9 mouse cellular contexts compared by ENCODE assay signal in genomic region chr6:48958053-48958452, GRCm38 (mm10). TPM values are rescaled to one million over a fixed set of nuclear protein-coding genes. Genes with fewer than 3 reads are reported as not detected.
DNase-seq lines count a peak whose midpoint lies in the region; ATAC-seq and TF ChIP-seq lines count a peak whose summit lies in the region.
"Had no signal": no experiment of that assay in that cellular context is flagged by ENCODE, and none has a peak within 500 bp of the region (broad histone marks: within the 10 kb centered on the region; RNA-seq: fewer than 3 reads in every experiment).

No protein-coding gene starts in this region.

- no peaks in the 10 kb centered on the region for H3K4me1 ChIP-seq in heart, postnatal 0 days (ENCODE audit: control insufficient read depth, insufficient read depth)
- H3K4me1 ChIP-seq in heart, embryonic 11.5 days (ENCODE audit: control insufficient read depth, insufficient read depth, low read length): no peaks in the 10 kb centered on the region
- H3K4me1 ChIP-seq in midbrain, postnatal 0 days (ENCODE audit: insufficient read depth, low read length): no peaks in the 10 kb centered on the region
- H3K4me1 ChIP-seq in midbrain, embryonic 11.5 days (ENCODE audit: control insufficient read depth, insufficient read depth, low read length): no peaks in the 10 kb centered on the region
- H3K4me1 ChIP-seq: liver, embryonic 13.5 days had no signal

- no peak overlapping the region for H3K4me3 ChIP-seq in heart, postnatal 0 days (ENCODE audit: low read depth, low read length)
- H3K4me3 ChIP-seq in heart, embryonic 11.5 days (ENCODE audit: low read depth, low read length): no peak overlapping the region
- no peak overlapping the region for H3K4me3 ChIP-seq in midbrain, postnatal 0 days (ENCODE audit: low read depth, low read length)
- no peak overlapping the region for H3K4me3 ChIP-seq in midbrain, embryonic 11.5 days (ENCODE audit: low read depth, low read length)
- H3K4me3 ChIP-seq: liver, embryonic 13.5 days had no signal

- no peak overlapping the region for H3K9ac ChIP-seq in heart, postnatal 0 days (replicated peaks; ENCODE audit: low read depth, low read length)
- H3K9ac ChIP-seq in heart, embryonic 11.5 days (ENCODE audit: low read depth, low read length): no peak overlapping the region
- H3K9ac ChIP-seq in midbrain, postnatal 0 days (replicated peaks; ENCODE audit: low read length, poor library complexity, severe bottlenecking): no peak overlapping the region
- no peak overlapping the region for H3K9ac ChIP-seq in midbrain, embryonic 11.5 days (ENCODE audit: low read length)
- H3K9ac ChIP-seq: liver, embryonic 13.5 days had no signal

- H3K4me2 ChIP-seq in heart, postnatal 0 days (ENCODE audit: low read depth, low read length): no peak overlapping the region
- H3K4me2 ChIP-seq in heart, embryonic 11.5 days: no peak overlapping the region
- no peak overlapping the region for H3K4me2 ChIP-seq in midbrain, postnatal 0 days (ENCODE audit: low read depth, low read length, poor library complexity, severe bottlenecking)
- no peak overlapping the region for H3K4me2 ChIP-seq in midbrain, embryonic 11.5 days
- H3K4me2 ChIP-seq: liver, embryonic 13.5 days had no signal

- no peaks in the 10 kb centered on the region for H3K9me3 ChIP-seq in heart, postnatal 0 days (replicated peaks; ENCODE audit: control insufficient read depth, low read length)
- no peaks in the 10 kb centered on the region for H3K9me3 ChIP-seq in heart, embryonic 11.5 days (replicated peaks; ENCODE audit: control insufficient read depth, low read length)
- H3K9me3 ChIP-seq in midbrain, postnatal 0 days (ENCODE audit: low read length): no peaks in the 10 kb centered on the region
- no peaks in the 10 kb centered on the region for H3K9me3 ChIP-seq in midbrain, embryonic 11.5 days (ENCODE audit: control insufficient read depth, low read length)
- H3K9me3 ChIP-seq: liver, embryonic 13.5 days had no signal

- no peak for ATAC-seq in heart, postnatal 0 days (ENCODE audit: insufficient read depth, low read depth)
- no peak for ATAC-seq in heart, embryonic 11.5 days (replicated peaks; ENCODE audit: insufficient number of reproducible peaks, low FRiP score, low TSS enrichment)
- 0 out of 2 replicates have a peak, but pooled peaks have one; percentile 54 for ATAC-seq in midbrain, postnatal 0 days (ENCODE audit: low FRiP score)
- no peak for ATAC-seq in midbrain, embryonic 11.5 days (ENCODE audit: low FRiP score)
- ATAC-seq in megakaryocyte progenitor cell, adult 5-6 weeks (replicated peaks; ENCODE audit: poor library complexity): 0 out of 2 replicates have a peak, but pooled peaks have one; percentile 26
- no peak for ATAC-seq in megakaryocyte, adult 5-6 weeks (ENCODE audit: poor library complexity, severe bottlenecking)

- no peak for DNase-seq in heart, postnatal 0 days (ENCODE audit: low spot score)
- DNase-seq in midbrain, postnatal 0 days (ENCODE audit: low spot score): peak; percentile 86
- no peak for DNase-seq in midbrain, embryonic 11.5 days (ENCODE audit: low spot score, missing footprints)
- DNase-seq in embryo, embryonic 11 days: peak; percentile 27
- no peak for DNase-seq in heart, adult 9 months (ENCODE audit: low spot score in 2 of 2)
- DNase-seq: liver, embryonic 13.5 days had no signal

- H3K27me3 ChIP-seq in heart, postnatal 0 days (ENCODE audit: control insufficient read depth, insufficient read depth, low read length): peaks cover 4% of the 10 kb centered on the region; the same call in 1 of the 2 replicates
- no peaks in the 10 kb centered on the region for H3K27me3 ChIP-seq in heart, embryonic 11.5 days (ENCODE audit: control insufficient read depth, insufficient read depth, low read length)
- H3K27me3 ChIP-seq in midbrain, postnatal 0 days (ENCODE audit: insufficient read depth, low read length): no peaks in the 10 kb centered on the region
- H3K27me3 ChIP-seq in midbrain, embryonic 11.5 days (ENCODE audit: control insufficient read depth, insufficient read depth, low read length): no peaks in the 10 kb centered on the region
- H3K27me3 ChIP-seq: liver, embryonic 13.5 days had no signal

- 50% methylated on average over 1 of the region's 1 CpGs for WGBS in heart, postnatal 0 days
- 76% methylated on average over 1 of the region's 1 CpGs for WGBS in heart, embryonic 11.5 days (ENCODE audit: insufficient replicate concordance)
- 34% methylated on average over 1 of the region's 1 CpGs for WGBS in midbrain, postnatal 0 days
- 71% methylated on average over 1 of the region's 1 CpGs for WGBS in midbrain, embryonic 11.5 days

- no peak for TF ChIP-seq EP300 in heart, postnatal 0 days (IDR thresholded peaks at IDR 0.05; ENCODE audit: low read depth)

- H3K27ac ChIP-seq in heart, postnatal 0 days (ENCODE audit: low read depth): no peak overlapping the region
- no peak overlapping the region for H3K27ac ChIP-seq in heart, embryonic 11.5 days (ENCODE audit: low read depth, low read length)
- H3K27ac ChIP-seq in midbrain, postnatal 0 days (ENCODE audit: low read depth, low read length): no peak overlapping the region
- no peak overlapping the region for H3K27ac ChIP-seq in midbrain, embryonic 11.5 days (ENCODE audit: low read depth, low read length)
- H3K27ac ChIP-seq: liver, embryonic 13.5 days had no signal

- no peaks in the 10 kb centered on the region for H3K36me3 ChIP-seq in heart, postnatal 0 days (replicated peaks; ENCODE audit: control insufficient read depth, insufficient read depth, low read length)
- no peaks in the 10 kb centered on the region for H3K36me3 ChIP-seq in heart, embryonic 11.5 days (ENCODE audit: control insufficient read depth, insufficient read depth, low read length)
- no peaks in the 10 kb centered on the region for H3K36me3 ChIP-seq in midbrain, postnatal 0 days (ENCODE audit: insufficient read depth, low read length)
- no peaks in the 10 kb centered on the region for H3K36me3 ChIP-seq in midbrain, embryonic 11.5 days (ENCODE audit: control insufficient read depth, insufficient read depth, low read length)
- H3K36me3 ChIP-seq: liver, embryonic 13.5 days had no signal

- peak; percentile 55 for TF ChIP-seq CTCF in heart, postnatal 0 days (IDR thresholded peaks at IDR 0.05; ENCODE audit: low read depth)
- TF ChIP-seq CTCF in midbrain, postnatal 0 days (IDR thresholded peaks at IDR 0.05): peak; percentile 81

RNA-seq across cellular contexts. Expression of gene Doxl2, which starts 16.7 kb away (rescaled TPM):
- not detected in 2 replicates for total RNA-seq in heart, postnatal 0 days (2014; rRNA removed; ENCODE audit: low replicate concordance)
- not detected in 2 replicates for polyA plus RNA-seq in heart, postnatal 0 days (2015; fragmentation: Nextera tagmentation; extraction: Ambion mirVana)
- polyA plus RNA-seq in heart, embryonic 11.5 days (2014; fragmentation: Nextera tagmentation; extraction: Ambion mirVana): not detected in 2 replicates
- not detected in 2 replicates for total RNA-seq in midbrain, postnatal 0 days (2014; rRNA removed)
- not detected in 2 replicates for polyA plus RNA-seq in midbrain, postnatal 0 days (2015; fragmentation: Nextera tagmentation; extraction: Ambion mirVana)
- polyA plus RNA-seq in midbrain, embryonic 11.5 days (2014; fragmentation: Nextera tagmentation; extraction: Ambion mirVana): not detected in 2 replicates
- total RNA-seq in megakaryocyte progenitor cell, adult 5-6 weeks (2015): not detected in 2 replicates
- not detected in 2 replicates for total RNA-seq in megakaryocyte progenitor cell, adult 5-6 weeks (2017)
- not detected in 2 replicates for total RNA-seq in megakaryocyte, adult 5-6 weeks (2015)
- not detected in 2 replicates for total RNA-seq in megakaryocyte, adult 5-6 weeks (2017)
- polyA plus RNA-seq: liver, embryonic 13.5 days had no signal

RNA-seq across cellular contexts. Expression of gene 1600015I10Rik, which starts 28.4 kb away (rescaled TPM):
- not detected in 2 replicates for total RNA-seq in heart, postnatal 0 days (2014; rRNA removed; ENCODE audit: low replicate concordance)
- 0.07 and 0.08 TPM in 2 replicates for polyA plus RNA-seq in heart, postnatal 0 days (2015; fragmentation: Nextera tagmentation; extraction: Ambion mirVana)
- 0.08 and 0.14 TPM in 2 replicates for polyA plus RNA-seq in heart, embryonic 11.5 days (2014; fragmentation: Nextera tagmentation; extraction: Ambion mirVana)
- not detected in 2 replicates for total RNA-seq in midbrain, postnatal 0 days (2014; rRNA removed)
- polyA plus RNA-seq in midbrain, postnatal 0 days (2015; fragmentation: Nextera tagmentation; extraction: Ambion mirVana): not detected in 2 replicates
- polyA plus RNA-seq in midbrain, embryonic 11.5 days (2014; fragmentation: Nextera tagmentation; extraction: Ambion mirVana): not detected in 2 replicates
- not detected in 2 replicates for total RNA-seq in megakaryocyte progenitor cell, adult 5-6 weeks (2015)
- not detected in 2 replicates for total RNA-seq in megakaryocyte progenitor cell, adult 5-6 weeks (2017)
- total RNA-seq in megakaryocyte, adult 5-6 weeks (2015): not detected in 2 replicates
- total RNA-seq in megakaryocyte, adult 5-6 weeks (2017): not detected in 2 replicates
- polyA plus RNA-seq: liver, embryonic 13.5 days had no signal

RNA-seq across cellular contexts. Expression of gene Svs1, which starts 28.6 kb away (rescaled TPM):
- not detected in 2 replicates for total RNA-seq in heart, postnatal 0 days (2014; rRNA removed; ENCODE audit: low replicate concordance)
- not detected in 2 replicates for polyA plus RNA-seq in heart, postnatal 0 days (2015; fragmentation: Nextera tagmentation; extraction: Ambion mirVana)
- 0.07 TPM in 1 of 2 replicates, not detected in the other for polyA plus RNA-seq in heart, embryonic 11.5 days (2014; fragmentation: Nextera tagmentation; extraction: Ambion mirVana)
- not detected in 2 replicates for total RNA-seq in midbrain, postnatal 0 days (2014; rRNA removed)
- not detected in 2 replicates for polyA plus RNA-seq in midbrain, postnatal 0 days (2015; fragmentation: Nextera tagmentation; extraction: Ambion mirVana)
- polyA plus RNA-seq in midbrain, embryonic 11.5 days (2014; fragmentation: Nextera tagmentation; extraction: Ambion mirVana): not detected in 2 replicates
- not detected in 2 replicates for total RNA-seq in megakaryocyte progenitor cell, adult 5-6 weeks (2015)
- not detected in 2 replicates for total RNA-seq in megakaryocyte progenitor cell, adult 5-6 weeks (2017)
- total RNA-seq in megakaryocyte, adult 5-6 weeks (2015): not detected in 2 replicates
- not detected in 2 replicates for total RNA-seq in megakaryocyte, adult 5-6 weeks (2017)
- polyA plus RNA-seq: liver, embryonic 13.5 days had no signal

Comparison
In these comparisons a context has a peak if more than half of its experiments do, and no peak if none do; other contexts are left out.
1. ATAC-seq: peak in midbrain, postnatal 0 days (single experiment) and megakaryocyte progenitor cell, adult 5-6 weeks (single experiment); none in heart, postnatal 0 days (single experiment), heart, embryonic 11.5 days (single experiment), midbrain, embryonic 11.5 days (single experiment) and megakaryocyte, adult 5-6 weeks (single experiment).
2. DNase-seq: peak in midbrain, postnatal 0 days (single experiment) and embryo, embryonic 11 days (single experiment); none in heart, postnatal 0 days (single experiment), midbrain, embryonic 11.5 days (single experiment) and heart, adult 9 months (0 of 2).